Mouse (Mus musculus): ENCODE data around the gene Smyd4.

- TF ChIP-seq CTCF (IDR thresholded peaks at IDR 0.05; ENCODE audit: low read depth) (no peak), EP300 (IDR thresholded peaks at IDR 0.05; ENCODE audit: low read depth) (no peak)
Measured at GRCm38 (mm10) chr11:75452081-75452480, 103.8 kb downstream of the Smyd4 start.
